Mouse (Mus musculus) liver, adult 2 months (tissue): ENCODE data around the gene Dnajc16.

Experiments used
- CTCF ChIP-seq: fragments of 200-500 bp; IDR thresholded peaks from 2 replicates; pipeline ENCODE4 v1.5.1; 2011; ENCODE audit warnings: low read depth, low read length, control low read depth
- POLR2A ChIP-seq: fragments of 200-500 bp; IDR thresholded peaks from 2 replicates; pipeline ENCODE4 v1.6.1; 2011; ENCODE audit warnings: low read length, control low read depth; ENCODE audit not compliant: insufficient read depth; ENCODE audit errors: extremely low read depth

GRCm38 (mm10) chr4:141818861-141819260 lies 28.1 kb upstream of the Dnajc16 start:
- TF ChIP-seq CTCF (no peak), POLR2A (no peak)
